Mouse (Mus musculus): Measurements from ENCODE around the gene Agpat1. TPM values are rescaled to one million over a fixed set of nuclear protein-coding genes. Genes with fewer than 3 reads are reported as not detected.
A peak's percentile ranks its signal among the peaks of the same experiment; 100 is the strongest.

Agpat1 gene
- polyA plus RNA-seq, 1 experiment from 2014 or later, result 27.6 TPM

DNA sequence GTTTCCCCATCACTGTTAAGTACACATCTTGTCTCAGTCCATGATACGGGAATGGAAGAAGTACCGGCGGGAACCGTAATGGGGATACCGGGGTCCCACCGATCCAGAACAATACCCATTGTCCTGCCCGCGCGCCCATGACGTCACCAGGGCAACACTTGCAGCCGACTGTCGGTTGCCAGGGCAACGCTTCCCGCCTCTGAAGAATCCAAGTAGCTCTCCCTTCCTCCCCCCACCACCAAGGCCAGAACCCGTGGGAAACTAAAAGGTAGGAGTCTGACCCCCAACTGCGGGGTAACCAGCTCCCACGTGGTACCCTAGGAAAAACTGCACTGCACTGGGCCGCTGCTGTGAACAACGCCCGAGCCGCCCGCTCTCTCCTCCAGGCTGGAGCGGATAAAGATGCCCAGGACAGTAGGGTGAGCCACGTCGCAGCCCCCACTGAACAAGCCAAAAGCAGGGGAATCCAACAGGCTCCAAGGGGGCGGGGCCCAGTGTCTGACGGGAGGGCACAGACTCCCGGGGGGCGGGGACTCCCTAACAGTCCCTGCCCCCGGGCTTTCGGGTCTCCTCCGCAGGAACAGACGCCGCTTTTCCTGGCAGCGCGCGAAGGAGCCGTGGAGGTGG lies 17.2 kb upstream of the Agpat1 start:
- H3K9ac ChIP-seq (ENCODE audit: low read length), result peak overlapping the region; percentile 89
- H3K4me1 ChIP-seq (replicated peaks; ENCODE audit: control insufficient read depth, insufficient read depth), result peaks cover 9% of the 10 kb centered on the region
- under 1% methylated on average over 38 of the region's 38 CpGs for WGBS
- DNase-seq (ENCODE audit: low spot score) (peak; percentile 79), ATAC-seq (ENCODE audit: low FRiP score, low TSS enrichment) (peak; percentile 76)
- TF ChIP-seq CTCF (IDR thresholded peaks at IDR 0.05; ENCODE audit: low read depth), result no peak
- TF ChIP-seq EP300 (optimal IDR thresholded peaks at IDR 0.05), result no peak
- H3K9me3 ChIP-seq (ENCODE audit: control insufficient read depth, low read length), result no peaks in the 10 kb centered on the region
- no peaks in the 10 kb centered on the region for H3K27me3 ChIP-seq (ENCODE audit: control insufficient read depth, insufficient read depth, low read length)
- peak overlapping the region; percentile 99 for H3K4me2 ChIP-seq (replicated peaks; ENCODE audit: low read depth)
- H3K4me3 ChIP-seq (ENCODE audit: low read depth, low read length), result peak overlapping the region; percentile 73
- H3K36me3 ChIP-seq (ENCODE audit: control insufficient read depth, insufficient read depth, low read length), result no peaks in the 10 kb centered on the region
- peak overlapping the region; percentile 86 for H3K27ac ChIP-seq (replicated peaks)

DNA sequence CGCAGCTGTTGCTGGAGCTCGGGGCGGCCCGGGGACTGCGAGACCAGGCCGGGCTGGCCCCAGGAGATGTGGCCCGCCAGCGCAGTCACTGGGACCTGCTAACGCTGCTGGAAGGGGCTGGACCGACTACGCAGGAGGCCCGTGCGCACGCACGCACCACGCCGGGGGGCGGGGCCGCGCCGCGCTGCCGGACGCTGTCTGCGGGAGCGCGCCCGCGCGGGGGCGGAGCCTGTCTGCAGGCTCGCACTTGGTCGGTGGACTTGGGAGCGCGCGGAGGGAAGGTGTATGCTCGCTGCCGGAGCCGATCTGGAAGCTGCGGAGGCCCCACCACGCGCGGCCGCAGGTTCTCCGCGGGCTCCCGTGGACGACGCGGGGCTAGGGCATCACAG lies 16.6 kb upstream of the Agpat1 start:
- peak overlapping the region; percentile 99 for H3K4me2 ChIP-seq (replicated peaks; ENCODE audit: low read depth)
- peak; percentile 87 for ATAC-seq (ENCODE audit: low FRiP score, low TSS enrichment)
- peak overlapping the region; percentile 89 for H3K9ac ChIP-seq (ENCODE audit: low read length)
- H3K27me3 ChIP-seq (ENCODE audit: control insufficient read depth, insufficient read depth, low read length), result no peaks in the 10 kb centered on the region
- peak overlapping the region; percentile 86 for H3K27ac ChIP-seq (replicated peaks)
- H3K9me3 ChIP-seq (ENCODE audit: control insufficient read depth, low read length), result no peaks in the 10 kb centered on the region
- peak; percentile 98 for DNase-seq (ENCODE audit: low spot score)
- H3K4me1 ChIP-seq (replicated peaks; ENCODE audit: control insufficient read depth, insufficient read depth), result peaks cover 9% of the 10 kb centered on the region
- H3K4me3 ChIP-seq (ENCODE audit: low read depth, low read length), result peak overlapping the region; percentile 73
- WGBS, result under 1% methylated on average over 46 of the region's 50 CpGs
- TF ChIP-seq EP300 (optimal IDR thresholded peaks at IDR 0.05) (no peak), CTCF (IDR thresholded peaks at IDR 0.05; ENCODE audit: low read depth) (peak; percentile 12; the same call in 1 of the 2 replicates)
- no peaks in the 10 kb centered on the region for H3K36me3 ChIP-seq (ENCODE audit: control insufficient read depth, insufficient read depth, low read length)

DNA sequence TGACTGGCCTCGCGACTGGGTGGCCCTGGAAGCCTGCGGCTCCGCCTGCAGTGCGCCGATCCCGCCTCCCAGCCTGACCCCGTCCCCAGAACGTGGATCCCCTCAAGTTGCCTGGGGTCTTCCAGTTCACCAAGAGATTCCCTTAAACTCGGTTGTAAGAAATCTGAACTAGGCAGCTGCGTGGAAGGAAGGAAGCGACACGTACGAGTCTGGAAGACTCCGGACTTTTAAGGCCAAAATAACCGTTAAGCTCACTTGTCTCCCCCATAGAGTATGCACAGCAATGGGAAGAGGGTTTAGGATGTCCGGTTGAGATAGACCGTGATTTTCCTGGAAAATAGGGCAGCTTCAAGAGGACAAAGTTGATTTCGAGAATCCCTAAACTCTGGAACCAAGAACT lies 16.2 kb upstream of the Agpat1 start:
- H3K4me1 ChIP-seq (replicated peaks; ENCODE audit: control insufficient read depth, insufficient read depth), result peaks cover 9% of the 10 kb centered on the region
- peak overlapping the region; percentile 89 for H3K9ac ChIP-seq (ENCODE audit: low read length)
- no peaks in the 10 kb centered on the region for H3K36me3 ChIP-seq (ENCODE audit: control insufficient read depth, insufficient read depth, low read length)
- H3K9me3 ChIP-seq (ENCODE audit: control insufficient read depth, low read length), result no peaks in the 10 kb centered on the region
- peak overlapping the region; percentile 99 for H3K4me2 ChIP-seq (replicated peaks; ENCODE audit: low read depth)
- no peak for DNase-seq (ENCODE audit: low spot score)
- peak overlapping the region; percentile 73 for H3K4me3 ChIP-seq (ENCODE audit: low read depth, low read length)
- WGBS, result 4% methylated on average over 19 of the region's 19 CpGs
- TF ChIP-seq EP300 (optimal IDR thresholded peaks at IDR 0.05) (no peak), CTCF (IDR thresholded peaks at IDR 0.05; ENCODE audit: low read depth) (no peak)
- peak overlapping the region; percentile 86 for H3K27ac ChIP-seq (replicated peaks)
- no peak for ATAC-seq (ENCODE audit: low FRiP score, low TSS enrichment)
- no peaks in the 10 kb centered on the region for H3K27me3 ChIP-seq (ENCODE audit: control insufficient read depth, insufficient read depth, low read length)

DNA sequence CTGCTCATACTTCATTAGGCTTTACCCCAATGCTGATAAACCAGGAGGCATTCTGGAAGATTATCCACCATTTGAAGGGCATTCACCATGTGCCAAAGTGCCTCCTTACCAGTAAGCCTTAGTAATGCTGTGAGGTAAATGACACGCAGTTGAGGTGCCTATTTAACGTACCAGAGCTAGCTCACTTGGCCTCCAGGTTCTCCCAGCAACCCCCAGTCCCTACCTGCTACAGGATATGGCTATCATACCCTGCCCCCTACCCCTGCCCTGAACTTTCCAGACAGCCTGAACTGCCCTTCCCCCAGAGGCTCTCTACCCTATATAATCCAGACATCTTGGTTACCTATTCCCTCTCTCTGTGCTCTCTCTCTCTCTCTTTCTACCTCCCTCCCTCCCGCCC lies 15.3 kb upstream of the Agpat1 start:
- no peak overlapping the region for H3K27ac ChIP-seq (replicated peaks)
- DNase-seq (ENCODE audit: low spot score) (no peak), ATAC-seq (ENCODE audit: low FRiP score, low TSS enrichment) (no peak)
- no peaks in the 10 kb centered on the region for H3K27me3 ChIP-seq (ENCODE audit: control insufficient read depth, insufficient read depth, low read length)
- H3K4me1 ChIP-seq (replicated peaks; ENCODE audit: control insufficient read depth, insufficient read depth), result peaks cover 9% of the 10 kb centered on the region
- H3K9ac ChIP-seq (ENCODE audit: low read length), result no peak overlapping the region
- TF ChIP-seq EP300 (optimal IDR thresholded peaks at IDR 0.05), result no peak
- no peak for TF ChIP-seq CTCF (IDR thresholded peaks at IDR 0.05; ENCODE audit: low read depth)
- no peaks in the 10 kb centered on the region for H3K36me3 ChIP-seq (ENCODE audit: control insufficient read depth, insufficient read depth, low read length)
- H3K4me3 ChIP-seq (ENCODE audit: low read depth, low read length), result no peak overlapping the region
- H3K4me2 ChIP-seq (replicated peaks; ENCODE audit: low read depth), result no peak overlapping the region
- WGBS, result 76% methylated on average over 3 of the region's 3 CpGs
- H3K9me3 ChIP-seq (ENCODE audit: control insufficient read depth, low read length), result no peaks in the 10 kb centered on the region

DNA sequence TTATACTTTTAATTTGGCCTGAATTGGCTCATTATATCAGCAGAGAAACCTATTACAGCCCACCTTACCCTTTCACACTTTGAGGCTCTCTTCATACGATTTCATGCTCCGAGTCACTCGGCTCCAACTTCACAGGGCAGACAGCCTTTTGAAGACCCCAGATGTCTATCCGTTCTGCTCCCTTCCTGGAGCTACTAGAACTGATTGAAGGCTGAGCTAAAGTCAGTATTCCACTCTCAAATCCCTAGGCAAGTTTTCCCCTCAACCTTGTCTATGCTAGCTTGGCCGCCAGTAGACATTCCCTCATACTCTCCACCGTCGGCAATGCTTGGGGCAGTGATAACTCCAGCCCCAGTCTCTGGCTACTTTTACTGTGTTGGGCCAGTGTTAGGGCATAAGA lies 14.9 kb upstream of the Agpat1 start:
- no peak overlapping the region for H3K9ac ChIP-seq (ENCODE audit: low read length)
- H3K36me3 ChIP-seq (ENCODE audit: control insufficient read depth, insufficient read depth, low read length), result no peaks in the 10 kb centered on the region
- 53% methylated on average over 7 of the region's 7 CpGs for WGBS

DNA sequence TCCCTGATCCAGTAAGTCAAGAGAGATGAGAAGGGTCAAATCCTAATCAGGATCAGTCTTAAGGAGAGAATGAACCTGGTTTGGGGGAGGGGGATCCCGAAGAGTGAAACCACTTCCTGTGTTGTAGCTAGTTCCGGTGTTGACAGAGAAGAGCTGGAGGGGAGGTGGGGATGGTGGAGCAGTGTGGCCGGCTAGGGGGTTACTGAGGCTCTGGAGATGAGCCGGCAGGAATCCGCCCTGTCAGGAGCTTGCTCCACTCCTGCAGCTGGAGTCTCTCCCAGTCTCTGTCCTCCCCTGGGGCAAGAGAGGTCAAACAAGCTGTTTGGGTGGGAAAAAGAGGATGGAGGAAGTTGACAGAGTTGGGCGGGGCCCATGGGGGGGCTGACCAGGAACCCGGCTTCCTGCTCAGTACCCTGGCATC lies 14.4 kb upstream of the Agpat1 start, which contains the start of gene Gpsm3:
Gene Gpsm3, plus strand, starts transcription at position 126 of the 421 bp plus-strand sequence.
- Histone ChIP-seq H3K4me2 (replicated peaks; ENCODE audit: low read depth) (peak within 1 kb of the TSS; percentile 89), H3K9me3 (ENCODE audit: control insufficient read depth, low read length) (no peaks in the 10 kb centered on the region), H3K4me3 (ENCODE audit: low read depth, low read length) (no peak within 1 kb of the TSS), H3K27me3 (ENCODE audit: control insufficient read depth, insufficient read depth, low read length) (no peaks in the 10 kb centered on the region), H3K27ac (replicated peaks) (peak within 1 kb of the TSS; percentile 97), H3K4me1 (replicated peaks; ENCODE audit: control insufficient read depth, insufficient read depth) (peaks cover 9% of the 10 kb centered on the region), H3K9ac (ENCODE audit: low read length) (no peak within 1 kb of the TSS), H3K36me3 (ENCODE audit: control insufficient read depth, insufficient read depth, low read length) (peaks cover 2% of the 10 kb centered on the region; the same call in 1 of the 2 replicates)
- TF ChIP-seq EP300 (optimal IDR thresholded peaks at IDR 0.05) (no peak), CTCF (IDR thresholded peaks at IDR 0.05; ENCODE audit: low read depth) (no peak)
- WGBS, result 9% methylated on average over 7 of the region's 7 CpGs
- DNase-seq (ENCODE audit: low spot score) (no peak), ATAC-seq (ENCODE audit: low FRiP score, low TSS enrichment) (peak; percentile 2; the same call in 1 of the 2 replicates)

More for the DNA sequence above, 14.9 kb upstream of the Agpat1 start:
- H3K4me2 ChIP-seq (replicated peaks; ENCODE audit: low read depth), result peak overlapping the region; percentile 89; the same call in 1 of the 2 replicates
- TF ChIP-seq CTCF (IDR thresholded peaks at IDR 0.05; ENCODE audit: low read depth) (no peak), EP300 (optimal IDR thresholded peaks at IDR 0.05) (no peak)
- ATAC-seq (ENCODE audit: low FRiP score, low TSS enrichment) (no peak), DNase-seq (ENCODE audit: low spot score) (no peak)
- peak overlapping the region; percentile 97 for H3K27ac ChIP-seq (replicated peaks)
- no peak overlapping the region for H3K4me3 ChIP-seq (ENCODE audit: low read depth, low read length)
- peaks cover 9% of the 10 kb centered on the region for H3K4me1 ChIP-seq (replicated peaks; ENCODE audit: control insufficient read depth, insufficient read depth)
- no peaks in the 10 kb centered on the region for H3K9me3 ChIP-seq (ENCODE audit: control insufficient read depth, low read length)
- H3K27me3 ChIP-seq (ENCODE audit: control insufficient read depth, insufficient read depth, low read length), result no peaks in the 10 kb centered on the region

Measured in stomach, postnatal 0 days (tissue).